Mouse (Mus musculus): ENCODE data around the gene Spsb2. TPM values are rescaled to one million over a fixed set of nuclear protein-coding genes. Genes with fewer than 3 reads are reported as not detected.

Spsb2 gene
- total and polyA plus RNA-seq, 2 experiments from 2014 or later, result 9.3 to 10.9 TPM

DNA sequence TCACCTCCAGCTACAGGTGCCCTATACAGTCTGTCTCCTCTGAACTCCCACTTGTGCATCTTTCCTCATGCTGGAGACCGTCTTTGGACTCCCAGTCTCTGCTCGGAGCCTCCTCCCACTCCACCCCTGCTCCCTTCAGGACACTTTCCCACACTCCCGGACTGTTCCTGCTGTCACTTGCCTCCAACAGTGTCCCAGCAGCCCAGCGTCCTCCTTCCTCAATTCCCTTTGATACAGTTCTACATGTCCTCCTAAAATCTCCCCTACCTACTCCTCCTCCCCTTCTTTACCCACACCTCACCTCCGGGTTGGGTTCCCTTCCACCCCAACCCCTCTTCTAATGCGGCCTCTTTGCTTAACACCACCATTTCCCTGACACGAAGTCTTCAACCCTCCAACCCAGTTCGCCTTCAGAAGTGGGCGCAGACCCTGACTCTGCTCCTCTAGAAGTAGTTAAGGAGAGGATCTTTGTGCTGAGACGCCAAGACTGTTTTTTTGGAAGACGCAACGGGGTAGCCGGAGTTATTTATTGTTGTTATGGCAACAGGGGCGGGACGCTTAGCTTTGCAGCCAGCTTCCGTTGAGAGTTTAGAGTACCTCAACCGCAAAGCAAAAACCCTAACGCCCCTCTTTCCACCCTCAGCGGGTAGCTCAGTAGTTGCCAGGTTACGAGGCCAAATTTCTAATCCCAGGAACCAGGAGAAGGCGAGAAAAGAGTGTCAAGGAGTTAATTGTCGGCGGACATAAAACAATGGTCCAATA is 29.1 kb upstream of the Spsb2 start, which contains the start of gene Lrrc23:
TSS of gene Lrrc23 (minus strand) at position 506 of the 762 bp plus-strand sequence.
- Histone ChIP-seq H3K4me2 (ENCODE audit: low read depth, low read length, poor library complexity, severe bottlenecking) (peak within 1 kb of the TSS; percentile 48), H3K9me3 (ENCODE audit: low read length) (no peaks in the 10 kb centered on the region), H3K9ac (replicated peaks; ENCODE audit: low read length, poor library complexity, severe bottlenecking) (peak within 1 kb of the TSS; percentile 14; the same call in 1 of the 2 replicates), H3K27ac (ENCODE audit: low read depth, low read length) (no peak within 1 kb of the TSS), H3K27me3 (ENCODE audit: insufficient read depth, low read length) (0 out of 2 replicates have a peak, but pooled peaks cover 4% of the 10 kb centered on the region), H3K4me3 (ENCODE audit: low read depth, low read length) (peak within 1 kb of the TSS; percentile 22), H3K4me1 (ENCODE audit: insufficient read depth, low read length) (no peaks in the 10 kb centered on the region; the same call in 1 of the 2 replicates), H3K36me3 (ENCODE audit: insufficient read depth, low read length) (no peaks in the 10 kb centered on the region)
- 1% methylated on average over 23 of the region's 23 CpGs for WGBS
- no peak for TF ChIP-seq CTCF (IDR thresholded peaks at IDR 0.05)
- peak; percentile 64 for ATAC-seq (ENCODE audit: low FRiP score)
- DNase-seq (ENCODE audit: low spot score), result peak; percentile 84

- Histone ChIP-seq H3K4me2 (ENCODE audit: low read depth, low read length, poor library complexity, severe bottlenecking) (peak overlapping the region; percentile 48), H3K4me1 (ENCODE audit: insufficient read depth, low read length) (no peaks in the 10 kb centered on the region; the same call in 1 of the 2 replicates), H3K9me3 (ENCODE audit: low read length) (no peaks in the 10 kb centered on the region), H3K36me3 (ENCODE audit: insufficient read depth, low read length) (no peaks in the 10 kb centered on the region), H3K27me3 (ENCODE audit: insufficient read depth, low read length) (0 out of 2 replicates have a peak, but pooled peaks cover 4% of the 10 kb centered on the region), H3K4me3 (ENCODE audit: low read depth, low read length) (peak overlapping the region; percentile 22), H3K27ac (ENCODE audit: low read depth, low read length) (no peak overlapping the region), H3K9ac (replicated peaks; ENCODE audit: low read length, poor library complexity, severe bottlenecking) (peak overlapping the region; percentile 14; the same call in 1 of the 2 replicates)
- DNase-seq (ENCODE audit: low spot score) (no peak), ATAC-seq (ENCODE audit: low FRiP score) (peak; percentile 47; the same call in 1 of the 2 replicates)
- TF ChIP-seq CTCF (IDR thresholded peaks at IDR 0.05), result peak; percentile 38
- 5% methylated on average over 10 of the region's 10 CpGs for WGBS
Observed at GRCm38 (mm10) chr6:124779984-124780416, 28.5 kb upstream of the Spsb2 start.

GRCm38 (mm10) chr6:124780917-124781316 is 27.5 kb upstream of the Spsb2 start:
- H3K4me3 ChIP-seq (ENCODE audit: low read depth, low read length), result no peak overlapping the region
- H3K36me3 ChIP-seq (ENCODE audit: insufficient read depth, low read length), result no peaks in the 10 kb centered on the region
- H3K4me1 ChIP-seq (ENCODE audit: insufficient read depth, low read length), result no peaks in the 10 kb centered on the region; the same call in 1 of the 2 replicates
- ATAC-seq (ENCODE audit: low FRiP score) (no peak), DNase-seq (ENCODE audit: low spot score) (no peak)
- no peak overlapping the region for H3K4me2 ChIP-seq (ENCODE audit: low read depth, low read length, poor library complexity, severe bottlenecking)
- no peak overlapping the region for H3K9ac ChIP-seq (replicated peaks; ENCODE audit: low read length, poor library complexity, severe bottlenecking)
- no peak overlapping the region for H3K27ac ChIP-seq (ENCODE audit: low read depth, low read length)
- 0 out of 2 replicates have a peak, but pooled peaks cover 4% of the 10 kb centered on the region for H3K27me3 ChIP-seq (ENCODE audit: insufficient read depth, low read length)
- no peaks in the 10 kb centered on the region for H3K9me3 ChIP-seq (ENCODE audit: low read length)
- no peak for TF ChIP-seq CTCF (IDR thresholded peaks at IDR 0.05)
- WGBS, result 88% methylated on average over 7 of the region's 7 CpGs

DNA sequence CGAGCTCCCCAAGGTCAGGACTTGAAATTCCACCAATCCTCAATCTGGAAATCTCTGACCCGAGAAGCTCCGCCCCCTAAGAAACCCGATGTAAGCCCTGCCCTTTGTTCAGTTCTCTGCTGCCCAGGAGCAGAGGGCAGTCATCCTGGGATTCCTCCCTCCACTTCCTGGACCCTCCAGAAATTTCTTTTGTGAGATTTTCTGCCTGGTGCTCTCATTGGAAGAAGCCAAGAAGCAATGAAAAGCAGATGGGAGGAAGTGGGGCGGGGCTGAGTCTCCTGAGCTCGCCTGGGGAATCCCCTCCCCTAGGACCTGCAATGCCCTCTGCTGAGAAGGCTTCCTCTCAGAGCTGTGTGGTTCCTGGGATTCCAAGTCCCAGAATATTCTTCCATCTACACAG is 26.0 kb upstream of the Spsb2 start:
- no peaks in the 10 kb centered on the region for H3K36me3 ChIP-seq (ENCODE audit: insufficient read depth, low read length)
- ATAC-seq (ENCODE audit: low FRiP score) (no peak), DNase-seq (ENCODE audit: low spot score) (no peak)
- H3K27me3 ChIP-seq (ENCODE audit: insufficient read depth, low read length), result 0 out of 2 replicates have a peak, but pooled peaks cover 4% of the 10 kb centered on the region
- no peak overlapping the region for H3K27ac ChIP-seq (ENCODE audit: low read depth, low read length)
- no peak overlapping the region for H3K4me3 ChIP-seq (ENCODE audit: low read depth, low read length)
- no peak overlapping the region for H3K4me2 ChIP-seq (ENCODE audit: low read depth, low read length, poor library complexity, severe bottlenecking)
- WGBS, result 23% methylated on average over 6 of the region's 6 CpGs
- H3K9me3 ChIP-seq (ENCODE audit: low read length), result no peaks in the 10 kb centered on the region
- no peak for TF ChIP-seq CTCF (IDR thresholded peaks at IDR 0.05)
- no peak overlapping the region for H3K9ac ChIP-seq (replicated peaks; ENCODE audit: low read length, poor library complexity, severe bottlenecking)
- H3K4me1 ChIP-seq (ENCODE audit: insufficient read depth, low read length), result no peaks in the 10 kb centered on the region; the same call in 1 of the 2 replicates

- H3K27me3 ChIP-seq (ENCODE audit: insufficient read depth, low read length), result no peaks in the 10 kb centered on the region
- ATAC-seq (ENCODE audit: low FRiP score) (no peak), DNase-seq (ENCODE audit: low spot score) (no peak)
- TF ChIP-seq CTCF (IDR thresholded peaks at IDR 0.05), result no peak
- no peaks in the 10 kb centered on the region for H3K9me3 ChIP-seq (ENCODE audit: low read length)
- 51% methylated on average over 8 of the region's 8 CpGs for WGBS
- H3K4me3 ChIP-seq (ENCODE audit: low read depth, low read length), result no peak overlapping the region
- no peak overlapping the region for H3K9ac ChIP-seq (replicated peaks; ENCODE audit: low read length, poor library complexity, severe bottlenecking)
- no peak overlapping the region for H3K27ac ChIP-seq (ENCODE audit: low read depth, low read length)
- H3K36me3 ChIP-seq (ENCODE audit: insufficient read depth, low read length), result no peaks in the 10 kb centered on the region
- H3K4me2 ChIP-seq (ENCODE audit: low read depth, low read length, poor library complexity, severe bottlenecking), result no peak overlapping the region
- no peaks in the 10 kb centered on the region for H3K4me1 ChIP-seq (ENCODE audit: insufficient read depth, low read length)
Observed at GRCm38 (mm10) chr6:124786756-124787420, 21.6 kb upstream of the Spsb2 start.

Data from midbrain, postnatal 0 days (tissue).